Mouse (Mus musculus) kidney, adult 10 weeks (tissue): ENCODE measurements around the gene Grin2a. TPM values are rescaled to one million over a fixed set of nuclear protein-coding genes. Genes with fewer than 3 reads are reported as not detected.

Experiments used
- polyA plus RNA-seq: library from polyadenylated mRNA; stranded (reverse); fragments of 350-450 nt; fragmentation: Illumina TruSeq; extraction: RNeasy Lipid Tissue Mini Kit (QIAGEN cat#74804); gene quantifications from one replicate; pipeline ENCODE4 v1.2.3, GENCODE M21; 2014; ENCODE audit warnings: low read depth, low replicate concordance

The Grin2a gene
- not detected for polyA plus RNA-seq

GRCm38 (mm10) chr16:9994951-9995813, at the start of gene Grin2a:
Gene Grin2a (minus strand): TSS chr16:9995560.

Other genes starting within 250 kb of the Grin2a start
- gene Rpl39l, start 174.7 kb upstream of the Grin2a start, polyA plus RNA-seq: not detected
- gene Atf7ip2, start 197.2 kb upstream of the Grin2a start, polyA plus RNA-seq: 1.0 TPM